Mouse (Mus musculus): ENCODE results near the gene Car12. TPM values are rescaled to one million over a fixed set of nuclear protein-coding genes. Genes with fewer than 3 reads are reported as not detected.
A peak's percentile ranks its signal among the peaks of the same experiment; 100 is the strongest.
"Not testable (repeated sequence)": the region's sequence is repeated elsewhere in the genome, so short reads cannot be mapped to it uniquely, and the experiment has no call there.

Car12 gene
- polyA plus RNA-seq, 1 experiment from 2014 or later = 0.81 TPM

DNA sequence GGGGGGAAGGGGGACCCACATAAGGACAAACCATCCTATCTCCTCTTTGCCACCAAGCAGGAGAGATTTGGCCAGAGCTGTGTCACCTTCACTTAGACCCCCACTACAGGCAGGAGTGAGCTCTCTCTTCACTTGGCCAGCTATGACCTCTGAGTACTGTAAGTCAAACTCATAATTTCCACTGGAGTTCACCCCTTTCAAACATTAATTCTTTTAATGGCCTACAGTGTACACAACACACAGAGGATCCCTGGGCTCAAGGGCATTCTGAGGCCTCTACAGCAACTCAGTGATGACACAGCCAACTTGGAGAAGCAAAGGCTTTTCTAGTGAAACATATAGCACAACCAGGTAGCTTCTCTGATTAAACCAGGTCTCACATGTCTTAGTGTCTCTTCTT is 57.2 kb downstream of the Car12 start:
- Histone ChIP-seq H3K27ac (ENCODE audit: low read length) (no peak overlapping the region), H3K4me1 (ENCODE audit: control insufficient read depth, insufficient read depth, low read length) (no peaks in the 10 kb centered on the region), H3K9ac (ENCODE audit: low read length) (no peak overlapping the region), H3K4me2 (ENCODE audit: low read depth, low read length) (no peak overlapping the region), H3K27me3 (ENCODE audit: control insufficient read depth, insufficient read depth, low read length) (no peaks in the 10 kb centered on the region), H3K36me3 (ENCODE audit: control insufficient read depth, insufficient read depth) (no peaks in the 10 kb centered on the region), H3K9me3 (replicated peaks; ENCODE audit: control insufficient read depth, low read length) (no peaks in the 10 kb centered on the region), H3K4me3 (ENCODE audit: low read length) (no peak overlapping the region)
- no peak for ATAC-seq (replicated peaks; ENCODE audit: extremely low read depth, insufficient read depth, low FRiP score)

DNA sequence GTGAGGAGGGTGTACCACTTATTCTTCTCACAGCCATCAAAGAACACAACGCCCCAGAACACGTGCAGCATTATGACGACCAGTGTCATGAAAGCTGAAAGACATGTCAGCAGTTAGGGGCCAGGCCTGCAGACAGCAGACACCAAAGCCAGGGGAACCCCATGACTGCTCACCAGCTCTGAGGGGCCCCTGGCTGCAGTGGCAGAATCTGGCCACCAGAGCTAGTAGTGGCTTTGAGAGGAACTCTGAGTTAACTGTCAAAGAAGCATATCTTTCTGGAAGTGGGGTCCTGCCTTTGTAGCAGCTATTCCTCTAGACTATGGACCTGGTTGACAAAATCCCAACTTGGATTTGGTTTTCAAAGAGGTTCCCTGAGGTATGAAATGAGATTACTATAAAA is 71.1 kb downstream of the Car12 start:
- not testable (repeated sequence) for H3K27ac ChIP-seq (ENCODE audit: low read length); H3K4me3 ChIP-seq (ENCODE audit: low read length); H3K9me3 ChIP-seq (replicated peaks; ENCODE audit: control insufficient read depth, low read length); H3K36me3 ChIP-seq (ENCODE audit: control insufficient read depth, insufficient read depth); H3K4me1 ChIP-seq (ENCODE audit: control insufficient read depth, insufficient read depth, low read length); H3K27me3 ChIP-seq (ENCODE audit: control insufficient read depth, insufficient read depth, low read length); H3K4me2 ChIP-seq (ENCODE audit: low read depth, low read length); ATAC-seq (replicated peaks; ENCODE audit: extremely low read depth, insufficient read depth, low FRiP score); H3K9ac ChIP-seq (ENCODE audit: low read length)
- no CpG with 5 or more reads among the region's 3 CpGs for WGBS

DNA sequence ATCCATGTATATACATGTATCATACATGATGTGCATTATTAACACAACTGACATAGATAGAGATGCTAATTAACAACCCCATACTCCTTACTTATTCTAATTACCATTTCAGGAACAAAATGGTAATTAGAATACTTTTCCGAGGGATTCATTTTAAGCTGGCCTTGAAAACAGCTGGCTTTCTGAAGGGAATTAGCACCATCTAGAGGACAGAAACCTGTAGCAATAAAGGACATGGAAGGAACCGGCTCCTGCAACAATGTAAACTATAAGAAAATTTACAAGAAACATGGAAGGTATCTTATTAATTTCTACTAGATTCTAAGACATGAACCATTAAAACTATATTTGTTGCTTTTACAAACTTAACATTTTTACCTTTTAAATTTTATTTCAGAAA is 74.3 kb downstream of the Car12 start:
- no peaks in the 10 kb centered on the region for H3K27me3 ChIP-seq (ENCODE audit: control insufficient read depth, insufficient read depth, low read length)
- H3K9me3 ChIP-seq (replicated peaks; ENCODE audit: control insufficient read depth, low read length) = no peaks in the 10 kb centered on the region
- no peak for ATAC-seq (replicated peaks; ENCODE audit: extremely low read depth, insufficient read depth, low FRiP score)
- no peak overlapping the region for H3K4me3 ChIP-seq (ENCODE audit: low read length)
- WGBS = 8% methylated on average over 2 of the region's 2 CpGs
- H3K36me3 ChIP-seq (ENCODE audit: control insufficient read depth, insufficient read depth) = peaks cover 3% of the 10 kb centered on the region; the same call in 1 of the 2 replicates
- H3K4me1 ChIP-seq (ENCODE audit: control insufficient read depth, insufficient read depth, low read length) = no peaks in the 10 kb centered on the region
- no peak overlapping the region for H3K9ac ChIP-seq (ENCODE audit: low read length)
- no peak overlapping the region for H3K27ac ChIP-seq (ENCODE audit: low read length)
- H3K4me2 ChIP-seq (ENCODE audit: low read depth, low read length) = no peak overlapping the region

DNA sequence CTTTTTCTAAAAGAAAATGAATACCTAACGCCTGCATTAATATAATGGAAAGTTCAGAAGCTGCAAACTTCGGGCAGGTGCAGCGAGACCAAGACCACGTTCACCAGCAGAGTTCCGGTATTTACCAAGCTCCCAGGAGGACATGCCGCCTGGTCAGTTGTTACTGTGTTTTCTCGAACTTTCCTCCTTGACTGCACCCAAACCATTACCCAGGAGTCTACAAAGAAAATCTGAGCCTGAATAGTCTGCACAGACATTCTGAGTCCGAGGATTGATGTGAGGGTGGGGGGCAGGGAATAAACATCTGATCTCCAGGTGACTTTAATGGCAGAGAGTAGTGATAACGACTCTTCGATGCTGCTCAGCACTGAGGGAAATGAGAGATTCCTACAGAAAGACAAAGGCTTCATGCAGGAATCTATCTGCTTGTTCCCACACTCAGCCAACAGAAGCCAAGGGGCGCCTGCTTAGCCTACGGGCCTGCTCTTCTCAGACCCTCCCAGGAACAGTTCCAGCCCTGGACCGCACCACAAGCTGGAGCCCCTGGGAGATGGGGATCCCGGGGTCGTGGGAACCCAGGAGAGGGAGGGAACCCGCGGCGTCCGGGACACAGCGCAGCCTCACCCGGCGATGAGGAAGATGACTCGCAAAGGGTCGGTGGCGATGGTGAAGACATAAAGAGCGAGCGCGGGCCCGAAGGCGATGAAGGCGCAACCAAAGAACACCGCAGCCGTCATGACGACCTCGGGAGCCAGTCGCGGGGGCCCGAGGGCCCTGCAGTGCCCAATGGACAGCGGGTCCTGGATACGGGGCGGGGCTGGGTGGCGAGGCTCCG is 81.4 kb downstream of the Car12 start:
- H3K9me3 ChIP-seq (replicated peaks; ENCODE audit: control insufficient read depth, low read length) = no peaks in the 10 kb centered on the region
- peaks cover 4% of the 10 kb centered on the region for H3K4me1 ChIP-seq (ENCODE audit: control insufficient read depth, insufficient read depth, low read length)
- H3K9ac ChIP-seq (ENCODE audit: low read length) = peak overlapping the region; percentile 86
- peak overlapping the region; percentile 84 for H3K4me3 ChIP-seq (ENCODE audit: low read length)
- 2% methylated on average over 43 of the region's 43 CpGs for WGBS
- no peaks in the 10 kb centered on the region for H3K27me3 ChIP-seq (ENCODE audit: control insufficient read depth, insufficient read depth, low read length)
- peak overlapping the region; percentile 92 for H3K4me2 ChIP-seq (ENCODE audit: low read depth, low read length)
- peak; percentile 10 for ATAC-seq (replicated peaks; ENCODE audit: extremely low read depth, insufficient read depth, low FRiP score)
- peaks cover 3% of the 10 kb centered on the region; the same call in 1 of the 2 replicates for H3K36me3 ChIP-seq (ENCODE audit: control insufficient read depth, insufficient read depth)
- peak overlapping the region; percentile 96 for H3K27ac ChIP-seq (ENCODE audit: low read length)

DNA sequence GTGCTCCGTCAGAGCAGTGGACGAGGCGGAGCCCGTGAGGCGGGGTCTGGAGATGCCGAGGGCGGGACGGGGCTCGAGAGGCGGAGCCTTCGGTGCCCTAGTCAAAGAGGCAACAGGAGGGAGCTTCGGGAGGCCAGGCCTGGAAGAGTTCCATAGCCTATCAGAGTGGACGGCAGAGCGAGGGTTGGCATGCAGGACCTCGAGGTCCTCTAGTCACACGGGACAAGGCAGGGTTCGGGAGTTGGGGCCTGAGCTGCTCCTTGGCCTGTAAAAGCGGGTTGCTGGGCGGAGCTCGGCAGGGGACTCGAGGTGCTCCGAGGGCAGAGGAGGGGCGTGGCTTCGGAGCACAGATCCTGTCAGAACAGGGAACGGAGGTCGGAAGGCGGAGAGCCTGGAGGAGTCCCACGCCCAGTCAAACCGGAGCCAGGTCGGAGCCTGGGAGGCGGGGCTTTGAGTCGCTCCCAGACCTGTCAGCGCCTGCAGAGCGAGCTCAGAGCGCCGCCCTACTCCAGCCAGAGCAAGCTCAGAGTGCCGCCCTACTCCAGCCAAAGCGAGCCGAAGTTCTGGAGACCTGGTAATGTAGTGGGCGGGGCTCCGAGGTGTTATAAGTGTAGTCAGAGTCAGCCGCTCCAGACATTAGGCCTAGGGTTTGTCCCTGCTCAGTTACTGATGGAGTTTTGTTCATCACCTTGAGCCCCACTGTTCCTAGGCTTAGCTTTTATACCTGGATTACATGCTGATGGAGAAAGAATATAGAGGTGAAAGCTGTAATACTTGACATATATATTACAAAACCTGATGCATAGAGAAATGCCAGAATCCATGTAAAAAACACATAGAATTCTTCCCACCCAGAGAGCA is 82.2 kb downstream of the Car12 start, which contains the start of gene Aph1b:
Gene Aph1b, minus strand, starts transcription at position 27 of the 861 bp plus-strand sequence.
- ATAC-seq (replicated peaks; ENCODE audit: extremely low read depth, insufficient read depth, low FRiP score) = peak; percentile 97
- Histone ChIP-seq H3K4me3 (ENCODE audit: low read length) (peak within 1 kb of the TSS; percentile 84), H3K9ac (ENCODE audit: low read length) (peak within 1 kb of the TSS; percentile 86), H3K27ac (ENCODE audit: low read length) (peak within 1 kb of the TSS; percentile 96), H3K4me2 (ENCODE audit: low read depth, low read length) (peak within 1 kb of the TSS; percentile 92), H3K4me1 (ENCODE audit: control insufficient read depth, insufficient read depth, low read length) (peaks cover 4% of the 10 kb centered on the region), H3K36me3 (ENCODE audit: control insufficient read depth, insufficient read depth) (no peaks in the 10 kb centered on the region), H3K9me3 (replicated peaks; ENCODE audit: control insufficient read depth, low read length) (no peaks in the 10 kb centered on the region), H3K27me3 (ENCODE audit: control insufficient read depth, insufficient read depth, low read length) (no peaks in the 10 kb centered on the region)
- under 1% methylated on average over 42 of the region's 42 CpGs for WGBS

DNA sequence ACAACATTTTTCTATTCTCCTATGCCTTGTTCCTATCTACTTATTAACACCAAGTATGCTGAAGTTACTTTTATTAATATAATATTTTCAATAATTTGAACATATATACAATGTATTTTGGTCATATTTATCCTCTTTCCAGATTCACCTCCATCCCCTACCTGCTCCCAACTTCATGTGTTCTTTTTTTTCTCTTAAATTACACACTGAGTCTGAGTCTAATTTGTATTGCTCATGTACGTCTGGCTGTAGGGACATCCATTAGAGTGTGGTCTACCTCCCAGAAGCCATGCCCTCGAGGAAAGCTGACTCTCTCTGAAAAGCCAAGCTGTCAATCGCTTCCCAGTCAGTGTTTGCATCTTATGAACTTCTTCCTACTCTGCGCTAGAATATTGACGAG is 83.3 kb downstream of the Car12 start, which contains the start of gene Gm10647:
Gene Gm10647, plus strand, starts transcription at position 301 of the 400 bp plus-strand sequence.
- no peaks in the 10 kb centered on the region for H3K9me3 ChIP-seq (replicated peaks; ENCODE audit: control insufficient read depth, low read length)
- peak within 1 kb of the TSS; percentile 86 for H3K9ac ChIP-seq (ENCODE audit: low read length)
- WGBS = 79% methylated on average over 5 of the region's 5 CpGs
- H3K36me3 ChIP-seq (ENCODE audit: control insufficient read depth, insufficient read depth) = no peaks in the 10 kb centered on the region
- peak within 1 kb of the TSS; percentile 84 for H3K4me3 ChIP-seq (ENCODE audit: low read length)
- H3K4me1 ChIP-seq (ENCODE audit: control insufficient read depth, insufficient read depth, low read length) = peaks cover 4% of the 10 kb centered on the region
- H3K4me2 ChIP-seq (ENCODE audit: low read depth, low read length) = peak within 1 kb of the TSS; percentile 92
- no peaks in the 10 kb centered on the region for H3K27me3 ChIP-seq (ENCODE audit: control insufficient read depth, insufficient read depth, low read length)
- peak within 1 kb of the TSS; percentile 96 for H3K27ac ChIP-seq (ENCODE audit: low read length)
- ATAC-seq (replicated peaks; ENCODE audit: extremely low read depth, insufficient read depth, low FRiP score) = no peak

DNA sequence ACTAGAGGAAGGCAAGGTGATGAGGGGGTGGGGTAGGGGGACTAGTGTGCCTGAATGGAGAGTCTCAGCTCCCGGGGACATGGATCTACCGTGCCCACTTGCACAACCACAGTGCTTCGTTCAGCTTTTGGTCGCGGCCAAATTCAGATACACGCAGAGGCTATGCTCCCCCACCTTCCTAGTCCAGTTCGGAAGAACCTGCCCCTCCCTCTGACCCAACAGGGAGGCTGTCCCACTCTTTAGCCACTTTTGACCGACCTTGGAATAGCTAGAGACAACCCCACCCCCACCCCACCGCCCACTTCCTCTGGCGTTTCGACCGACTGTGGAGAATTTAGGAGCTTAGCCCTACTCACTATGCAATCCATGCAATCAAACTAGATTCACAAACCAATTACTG is 88.5 kb downstream of the Car12 start:
- H3K36me3 ChIP-seq (ENCODE audit: control insufficient read depth, insufficient read depth) = no peaks in the 10 kb centered on the region
- no peak overlapping the region for H3K9ac ChIP-seq (ENCODE audit: low read length)
- H3K4me2 ChIP-seq (ENCODE audit: low read depth, low read length) = peak overlapping the region; percentile 27
- no peaks in the 10 kb centered on the region for H3K9me3 ChIP-seq (replicated peaks; ENCODE audit: control insufficient read depth, low read length)
- no peak overlapping the region for H3K4me3 ChIP-seq (ENCODE audit: low read length)
- WGBS = 30% methylated on average over 12 of the region's 12 CpGs
- H3K4me1 ChIP-seq (ENCODE audit: control insufficient read depth, insufficient read depth, low read length) = 0 out of 2 replicates have a peak, but pooled peaks cover 5% of the 10 kb centered on the region
- peaks cover 8% of the 10 kb centered on the region; the same call in 1 of the 2 replicates for H3K27me3 ChIP-seq (ENCODE audit: control insufficient read depth, insufficient read depth, low read length)
- H3K27ac ChIP-seq (ENCODE audit: low read length) = no peak overlapping the region
- ATAC-seq (replicated peaks; ENCODE audit: extremely low read depth, insufficient read depth, low FRiP score) = 0 out of 2 replicates have a peak, but pooled peaks have one; percentile 23

DNA sequence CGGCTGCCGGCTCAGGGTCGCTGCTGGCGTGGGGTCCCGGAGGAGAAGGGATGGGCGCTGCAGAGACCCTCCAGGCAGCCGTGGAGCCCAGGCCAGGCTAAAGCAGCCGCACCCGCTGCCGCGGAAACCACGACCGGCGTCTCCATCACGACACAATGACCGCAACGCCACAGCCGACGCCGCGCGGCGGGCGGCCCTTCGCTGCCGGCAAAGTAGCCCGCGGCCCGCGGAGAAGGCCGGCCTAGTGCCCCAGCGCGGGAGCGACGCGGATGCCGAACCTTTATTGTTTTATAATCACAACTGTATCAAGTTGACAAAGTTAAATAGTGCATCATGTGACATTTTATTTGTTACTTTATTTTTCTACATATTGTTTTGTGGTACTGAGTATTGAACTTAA is 92.5 kb downstream of the Car12 start:
- not testable (repeated sequence) for H3K4me1 ChIP-seq (ENCODE audit: control insufficient read depth, insufficient read depth, low read length); H3K27ac ChIP-seq (ENCODE audit: low read length); H3K36me3 ChIP-seq (ENCODE audit: control insufficient read depth, insufficient read depth); H3K9me3 ChIP-seq (replicated peaks; ENCODE audit: control insufficient read depth, low read length); ATAC-seq (replicated peaks; ENCODE audit: extremely low read depth, insufficient read depth, low FRiP score)
- WGBS = 7% methylated on average over 27 of the region's 37 CpGs
- H3K4me3 ChIP-seq (ENCODE audit: low read length) = peak overlapping the region; percentile 44
- peaks cover 11% of the 10 kb centered on the region; the same call in 1 of the 2 replicates for H3K27me3 ChIP-seq (ENCODE audit: control insufficient read depth, insufficient read depth, low read length)
- H3K4me2 ChIP-seq (ENCODE audit: low read depth, low read length) = peak overlapping the region; percentile 65
- H3K9ac ChIP-seq (ENCODE audit: low read length) = peak overlapping the region; percentile 57
